Mouse (Mus musculus) spleen, embryonic (tissue): Measurements from ENCODE around the gene Ttc21a.

Source experiments
- CTCF ChIA-PET: fragments of 350-600 bp; sonication (Branson Sonifier 250); formaldehyde crosslinking; loops from one replicate; lab custom pipeline; 2022; lab: Charles Lee

The Ttc21a gene

DNA sequence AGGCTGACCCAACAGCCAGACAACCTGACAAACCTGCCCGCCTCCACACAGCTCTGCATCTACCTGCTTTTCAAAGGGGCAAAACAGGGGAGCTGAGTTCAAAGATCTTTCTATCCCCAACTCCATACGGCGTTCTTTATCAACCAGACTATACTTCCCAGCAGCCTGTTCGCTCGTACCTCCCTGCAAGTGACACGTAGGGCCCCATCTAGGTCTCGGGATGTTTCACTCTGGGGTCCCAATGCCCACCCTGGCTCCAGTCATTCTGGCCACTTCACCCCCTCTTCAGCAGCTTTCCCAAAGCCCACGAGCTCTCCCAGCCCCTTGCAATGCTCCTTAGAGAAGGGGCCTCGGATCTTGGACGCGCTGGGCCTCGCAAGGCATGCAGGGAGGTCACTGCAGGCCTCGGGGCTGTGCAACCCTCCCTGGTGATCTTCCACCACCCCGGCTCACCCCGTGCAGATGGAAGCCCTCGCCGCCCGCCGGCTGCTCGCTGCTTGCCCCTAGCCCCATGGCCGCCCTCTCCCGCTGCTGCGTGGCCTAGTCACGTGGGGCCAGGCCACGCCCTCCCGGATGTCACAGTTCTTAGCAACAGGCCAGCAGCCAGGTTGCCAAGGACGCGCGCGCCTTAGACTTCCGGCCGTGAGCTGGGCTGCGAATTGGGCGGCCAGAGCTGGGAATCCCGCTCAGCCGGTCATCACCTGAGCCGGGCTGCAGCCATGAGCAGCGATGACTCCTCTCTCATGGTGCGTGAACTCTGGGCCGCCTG lies at the start of gene Ttc21a, which contains the start of gene Gorasp1:
Ttc21a (plus strand) TSS at position 602 of the 769 bp plus-strand sequence.
Gorasp1 (minus strand) TSS at position 561 of the 769 bp plus-strand sequence.
- CTCF ChIA-PET: no interaction called here

DNA sequence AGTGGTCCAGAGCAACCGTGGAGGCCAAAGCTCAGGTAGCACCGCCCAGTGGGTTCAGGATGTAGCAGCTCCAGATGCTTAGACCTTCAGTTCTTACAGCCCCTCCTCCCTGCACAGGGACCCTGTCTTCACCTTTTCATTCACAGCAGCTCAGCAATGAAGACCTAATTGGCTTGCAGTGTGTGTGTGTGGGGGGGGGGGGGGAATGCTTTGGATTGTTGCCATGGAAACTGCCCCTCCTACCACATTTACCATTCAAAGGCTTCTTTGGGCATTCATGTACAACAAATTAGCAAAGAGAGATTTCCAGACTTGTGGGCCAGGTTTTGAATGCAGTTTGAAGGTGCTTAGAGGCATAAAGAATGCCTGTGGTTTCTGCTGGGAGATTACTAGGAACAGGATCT lies 48.6 kb upstream of the Ttc21a start:
- CTCF ChIA-PET: interaction anchor here (0.6 kb wide), 2 partner anchors 15 to 313 kb away, joined by 5 read pairs; no protein-coding TSS in a partner anchor

DNA sequence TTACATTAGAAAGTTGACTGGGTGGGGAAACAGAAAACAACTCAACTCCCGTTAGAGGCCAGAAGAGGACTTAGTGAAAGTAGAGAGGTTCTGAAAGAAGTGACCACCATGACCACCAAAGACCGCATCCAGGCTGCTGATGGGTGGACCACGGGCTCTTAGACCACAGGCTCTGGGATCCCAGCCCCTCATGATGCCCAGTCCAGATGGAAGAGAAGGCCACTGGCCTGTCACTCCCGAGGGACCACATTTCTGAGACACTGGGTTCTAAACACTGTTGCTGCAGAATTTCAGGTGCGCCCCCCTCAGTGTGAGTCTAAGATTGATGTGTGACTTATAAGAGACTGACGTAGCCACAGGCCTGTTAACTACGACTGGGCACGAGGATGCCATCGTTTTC lies 48.0 kb upstream of the Ttc21a start:
- CTCF ChIA-PET: interaction anchor here (0.6 kb wide), 1 partner anchor 14 kb away, joined by 5 read pairs; no protein-coding TSS in a partner anchor

DNA sequence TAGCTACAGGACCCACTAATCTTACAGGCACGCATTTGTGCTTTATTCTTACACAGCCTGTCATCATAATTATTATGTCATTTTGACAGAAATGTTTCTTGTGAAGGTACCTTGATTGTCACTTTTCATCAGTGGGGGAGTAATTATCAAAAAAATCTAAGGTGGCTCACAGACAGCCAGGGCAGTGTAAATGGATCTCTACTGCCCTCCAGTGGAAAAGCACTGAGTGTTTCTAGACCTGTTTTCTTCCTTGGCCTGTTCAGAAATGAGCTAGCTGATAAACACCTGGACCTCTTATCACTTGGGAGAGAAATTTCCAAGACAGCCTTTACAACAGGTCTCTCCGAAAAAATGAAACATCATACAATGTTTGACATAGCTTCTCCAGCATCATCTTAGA lies 46.7 kb upstream of the Ttc21a start:
- CTCF ChIA-PET: no interaction called here

DNA sequence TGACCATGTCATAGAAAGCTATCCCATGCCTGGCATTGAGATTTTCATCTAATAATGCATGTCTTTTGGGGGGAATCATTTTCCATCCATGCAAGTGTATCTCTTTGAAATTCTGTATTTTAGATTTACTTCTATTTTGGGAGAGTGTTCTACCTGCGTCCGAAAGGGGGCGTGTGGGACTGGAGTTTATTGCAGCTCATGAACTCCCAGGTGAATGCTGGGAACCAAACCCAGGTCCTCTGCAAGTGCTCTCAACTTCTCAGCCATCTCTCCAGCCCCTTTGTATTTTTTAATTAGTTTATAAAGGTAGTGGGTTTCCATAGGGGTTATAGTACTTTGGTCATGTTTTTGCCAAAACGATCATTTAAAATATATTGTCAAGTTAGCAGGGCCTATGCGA lies 43.5 kb upstream of the Ttc21a start:
- CTCF ChIA-PET: no interaction called here

DNA sequence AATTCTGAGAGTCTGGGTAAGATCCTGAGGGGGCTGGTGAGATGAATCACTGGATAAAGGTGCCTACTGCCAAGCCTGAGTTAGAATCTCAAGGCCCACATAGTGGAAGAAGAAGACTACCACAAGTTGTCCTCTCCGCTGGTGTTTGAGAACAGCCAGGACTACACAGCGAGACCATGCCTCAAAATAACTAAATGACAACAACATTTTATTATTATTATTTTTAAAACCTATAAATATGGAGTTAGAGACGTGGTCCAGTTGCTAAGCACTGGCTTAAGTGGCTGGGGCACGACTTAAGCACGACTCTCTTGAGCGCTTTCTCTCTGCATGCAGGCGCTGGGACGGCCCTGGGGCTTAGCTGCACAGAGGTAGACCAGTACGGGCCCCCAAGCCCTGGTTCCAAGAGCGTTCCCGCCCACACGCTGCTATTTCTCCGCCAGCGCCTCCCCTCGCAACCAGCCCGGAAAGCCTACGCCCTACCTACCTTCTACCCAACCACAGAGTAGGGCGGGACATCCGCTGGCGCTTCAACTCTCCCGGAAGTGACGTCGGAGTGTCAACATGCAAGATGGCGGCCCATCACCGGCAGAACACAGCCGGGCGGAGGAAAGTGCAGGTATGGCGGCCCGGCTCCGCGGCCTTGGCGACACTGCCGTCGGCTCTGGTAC lies 42.9 kb upstream of the Ttc21a start, which contains the start of gene Wdr48:
Wdr48 (plus strand) TSS at position 540 of the 671 bp plus-strand sequence.
- CTCF ChIA-PET: no interaction called here

DNA sequence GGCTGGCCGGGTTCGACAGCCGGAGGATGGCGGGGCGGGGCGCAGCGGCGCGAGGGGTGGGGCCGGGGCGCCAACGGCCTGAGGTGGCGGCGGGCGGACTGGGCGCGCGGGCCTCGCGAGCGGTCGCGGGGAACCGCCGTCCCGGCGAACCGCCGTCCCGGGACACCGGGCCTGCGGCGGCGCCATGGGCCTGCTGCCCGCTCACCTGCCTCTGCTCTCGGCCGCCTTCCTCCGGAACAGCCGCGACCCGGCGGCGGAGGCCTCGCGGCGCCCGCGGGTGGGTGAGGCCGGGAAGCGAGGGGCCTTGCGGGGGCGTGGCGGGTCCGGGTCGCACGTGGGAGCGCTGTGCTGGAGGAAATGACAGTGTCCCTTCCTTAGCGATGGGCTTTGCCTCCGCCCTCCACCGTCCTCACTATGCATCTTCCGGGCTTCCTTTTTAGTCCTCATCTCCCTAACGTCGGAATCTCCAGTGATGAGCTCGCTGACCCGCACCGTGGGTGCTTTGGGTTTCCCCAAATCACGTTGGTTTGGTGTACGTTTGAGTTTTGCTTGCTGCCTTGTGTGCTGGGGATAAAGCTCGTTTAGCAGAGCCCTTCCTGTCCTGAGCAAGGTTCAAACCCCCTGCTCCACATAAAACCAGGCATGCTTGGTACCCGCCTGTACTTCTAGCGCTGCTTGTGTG lies 42.2 kb upstream of the Ttc21a start:
- CTCF ChIA-PET: no interaction called here

DNA sequence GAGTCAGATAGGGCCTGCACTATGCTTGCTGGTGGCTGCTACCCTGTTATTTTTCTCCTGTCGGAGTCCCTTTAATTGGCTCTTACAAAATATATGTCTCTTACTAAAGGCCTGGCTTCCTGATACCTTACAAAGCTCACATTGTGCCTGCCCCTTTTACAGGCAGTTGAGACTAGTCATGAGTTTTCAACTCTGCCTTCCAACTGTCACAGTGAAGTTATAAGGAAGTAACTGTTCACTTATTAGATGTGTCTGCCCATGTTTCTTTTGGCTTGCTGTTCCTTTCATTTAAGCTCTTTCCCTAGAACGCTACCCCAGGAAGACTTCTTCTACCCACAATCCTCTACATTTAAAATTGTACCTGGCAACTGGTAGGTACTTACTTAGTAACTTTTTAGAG lies 38.0 kb upstream of the Ttc21a start:
- CTCF ChIA-PET: interaction anchor here (0.6 kb wide), 1 partner anchor 1216 kb away, joined by 3 read pairs; no protein-coding TSS in a partner anchor

DNA sequence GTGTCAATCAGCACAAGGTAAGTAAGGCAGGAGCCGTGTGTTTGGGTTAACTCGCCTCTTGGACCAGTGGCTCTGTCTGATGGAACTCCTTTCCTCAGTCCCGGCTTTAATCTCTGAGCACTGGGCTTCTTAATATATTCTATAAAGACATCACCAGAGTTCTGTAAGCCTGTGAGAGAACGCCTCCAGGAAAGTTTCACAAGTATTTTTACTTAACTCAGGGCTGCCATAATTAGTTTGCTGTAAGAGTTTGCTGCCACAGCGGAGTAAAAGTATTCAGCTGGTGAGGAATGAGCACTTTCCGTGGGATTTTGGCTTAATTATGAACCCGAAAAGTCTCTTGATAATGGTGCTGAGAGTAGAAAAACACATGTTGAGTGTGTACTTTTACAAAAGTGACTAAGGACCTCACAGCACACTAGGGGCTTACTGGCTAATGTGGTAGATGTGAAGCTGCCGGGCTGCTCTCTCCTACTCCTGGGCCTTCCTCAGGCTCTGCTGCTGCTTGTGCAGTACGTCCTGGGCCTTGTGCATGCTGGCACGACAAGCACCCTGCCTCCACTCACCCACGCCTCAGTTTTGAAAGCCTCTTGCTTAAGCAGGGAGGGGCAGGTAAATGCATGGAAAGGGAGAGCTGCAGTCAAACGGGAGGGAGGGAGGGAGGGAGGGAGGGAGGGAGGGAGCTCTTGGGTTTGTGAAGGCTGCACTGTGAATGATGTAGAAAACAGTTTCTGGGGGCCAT lies 34.8 kb upstream of the Ttc21a start:
- CTCF ChIA-PET: no interaction called here

DNA sequence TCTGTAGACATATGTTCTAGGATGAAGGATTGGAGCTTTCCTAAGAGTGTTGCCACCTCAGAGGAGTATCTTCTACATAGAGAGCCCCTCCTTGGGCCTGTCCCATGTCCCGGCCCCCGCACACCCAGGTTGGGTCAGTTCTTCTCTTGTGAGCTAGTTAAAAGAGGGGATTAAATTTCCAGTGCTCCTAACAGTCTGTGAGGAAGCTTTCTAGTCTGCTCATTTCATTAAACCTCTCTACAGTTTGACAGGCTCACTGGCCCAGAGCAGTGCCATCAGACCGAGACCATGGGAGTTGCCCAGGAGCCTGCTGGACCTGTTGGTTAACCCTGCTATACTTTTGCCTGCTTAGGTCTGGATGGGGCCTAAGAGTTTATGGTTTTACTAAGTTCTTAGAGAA lies 28.7 kb upstream of the Ttc21a start:
- CTCF ChIA-PET: interaction anchor here (1.0 kb wide), 1 partner anchor 13 kb away, joined by 3 read pairs; no protein-coding TSS in a partner anchor

DNA sequence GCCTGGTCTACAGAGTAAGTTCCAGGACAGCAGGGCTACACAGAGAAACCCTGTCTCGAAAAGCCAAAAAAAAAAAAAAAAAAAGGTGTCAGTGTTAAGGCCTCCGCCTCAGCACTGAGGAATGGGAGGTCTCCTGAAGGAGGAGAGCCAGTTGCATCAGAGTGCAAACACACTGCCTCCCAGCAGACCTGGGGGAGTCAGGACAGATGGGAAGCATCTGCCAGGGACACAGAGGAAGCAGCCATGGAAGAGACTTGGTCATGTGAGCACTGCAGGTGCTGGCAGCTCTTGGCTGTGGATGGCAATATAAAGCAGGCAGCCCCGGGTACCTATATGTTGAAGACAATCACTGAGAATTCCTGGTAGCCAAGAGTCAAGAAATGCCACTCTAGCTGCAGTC lies 27.5 kb upstream of the Ttc21a start:
- CTCF ChIA-PET: no interaction called here

DNA sequence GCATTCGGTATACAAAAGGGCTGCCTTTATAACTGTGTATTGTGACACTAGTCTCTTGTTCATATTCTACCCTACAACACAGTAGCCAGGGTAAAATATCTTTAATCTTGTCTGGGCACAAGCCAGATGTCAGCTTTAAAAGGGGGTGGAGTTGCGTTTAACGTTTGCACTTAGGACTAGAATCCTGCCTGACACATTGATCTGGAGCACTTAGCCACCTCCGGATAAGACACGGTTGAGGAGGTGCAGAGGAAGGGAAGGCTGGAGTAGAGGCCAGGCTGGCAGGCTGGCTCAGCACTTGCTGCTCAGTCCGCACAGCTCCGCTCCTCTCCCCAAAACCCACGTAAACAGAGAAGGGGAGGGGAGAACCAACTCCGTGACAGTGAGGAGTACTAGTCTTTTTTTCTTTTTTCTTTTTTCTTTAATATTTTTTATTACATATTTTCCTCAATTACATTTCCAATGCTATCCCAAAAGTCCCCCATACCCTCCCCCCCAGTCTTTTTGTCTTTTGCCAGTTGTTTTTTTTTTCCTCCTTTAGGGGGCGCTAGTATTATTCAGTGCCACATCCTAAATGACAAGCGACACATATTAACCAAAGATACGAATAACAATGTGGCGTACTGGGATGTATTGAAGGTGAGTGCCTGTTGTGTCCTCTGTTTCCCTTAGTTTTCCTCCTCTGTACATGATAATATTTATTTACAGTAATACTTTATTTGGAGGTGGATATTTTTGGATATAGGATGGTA lies 24.1 kb upstream of the Ttc21a start:
- CTCF ChIA-PET: interaction anchor here (0.7 kb wide), 1 partner anchor 1440 kb away, joined by 14 read pairs; no protein-coding TSS in a partner anchor

DNA sequence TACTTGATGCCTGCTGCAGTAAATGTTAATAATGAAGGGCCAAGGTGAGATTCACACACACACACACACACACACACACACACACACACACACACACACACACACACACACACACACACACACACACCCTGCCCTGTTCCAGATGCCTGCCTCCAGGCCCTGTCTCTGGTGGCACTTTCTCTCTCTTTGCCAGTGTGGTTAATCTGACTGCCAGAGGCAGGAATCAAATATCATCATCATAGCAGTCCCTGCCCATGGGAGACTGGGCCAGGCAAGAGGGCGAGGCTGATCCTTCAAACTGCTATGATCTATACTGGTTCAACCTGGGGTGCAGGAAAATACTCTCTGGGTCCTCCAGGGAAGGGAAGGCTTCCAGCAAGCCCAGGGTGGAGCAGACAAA lies 17.5 kb upstream of the Ttc21a start:
- CTCF ChIA-PET: no interaction called here

DNA sequence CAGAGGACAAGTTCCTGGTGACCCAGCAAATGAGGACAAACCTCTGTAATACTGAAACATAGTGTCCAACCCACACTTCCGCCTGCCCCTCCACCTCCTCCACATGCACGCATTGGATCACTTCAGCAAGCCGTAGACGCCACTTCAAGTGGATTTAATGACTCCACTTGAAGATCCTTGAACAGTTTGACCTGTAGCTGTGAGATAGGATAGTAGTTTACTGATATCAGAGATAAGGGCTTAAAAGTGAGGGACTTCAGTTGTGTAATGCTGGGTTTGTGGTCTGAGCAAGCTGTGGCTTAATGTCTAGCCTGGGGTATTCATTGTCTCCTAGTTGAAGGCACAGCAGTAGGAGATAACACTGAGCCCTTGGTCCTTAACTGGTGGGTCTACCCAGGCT lies 13.9 kb upstream of the Ttc21a start:
- CTCF ChIA-PET: no interaction called here

DNA sequence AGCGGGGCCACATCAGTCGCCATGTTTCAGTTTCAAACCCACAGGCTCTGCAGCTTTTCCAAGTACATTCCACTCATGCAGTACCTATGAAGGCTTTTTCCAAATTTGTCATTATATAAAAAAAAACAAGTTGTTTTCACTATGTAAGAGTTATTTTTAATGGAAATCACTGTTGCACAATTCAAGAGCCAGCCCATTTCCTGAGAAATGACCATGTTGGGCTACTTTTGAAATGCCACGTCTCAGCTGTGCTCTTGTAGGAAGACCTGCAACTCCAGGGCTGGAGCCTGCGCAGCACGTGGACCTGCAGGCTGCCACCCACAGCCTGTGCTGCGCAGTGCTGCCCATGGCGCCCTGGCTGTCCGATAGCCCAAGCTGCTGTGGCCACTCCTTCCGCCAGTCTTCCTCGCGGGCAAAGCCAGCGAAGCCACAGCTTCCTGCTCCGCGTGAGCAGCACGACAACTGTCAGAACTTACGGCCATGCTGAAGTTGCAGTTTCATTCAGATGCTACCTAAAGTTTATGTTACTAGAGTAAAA lies 12.2 kb upstream of the Ttc21a start:
- CTCF ChIA-PET: interaction anchor here (0.7 kb wide), 1 partner anchor 10 kb away, joined by 7 read pairs; no protein-coding TSS in a partner anchor

DNA sequence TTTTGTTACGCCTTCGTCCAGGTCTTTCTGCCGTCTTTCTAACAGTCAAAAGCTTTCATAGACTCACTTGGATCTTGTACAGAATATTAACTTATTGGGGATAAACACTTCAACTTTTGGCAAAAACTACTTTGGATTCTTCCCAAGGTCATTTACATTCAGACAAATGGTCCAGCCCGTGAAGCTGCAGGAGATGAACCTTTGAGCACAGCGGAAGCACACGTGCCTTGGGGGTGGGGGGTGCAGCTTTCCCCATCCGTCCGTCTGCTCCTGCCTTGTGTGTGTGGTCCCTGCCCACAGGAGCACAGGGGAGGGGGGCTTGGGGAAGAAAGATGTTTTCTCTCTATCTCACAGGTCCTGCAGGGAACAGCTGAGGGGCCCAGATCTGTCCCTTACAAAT lies 11.7 kb upstream of the Ttc21a start:
- CTCF ChIA-PET: interaction anchor here (0.7 kb wide), 1 partner anchor 10 kb away, joined by 7 read pairs; no protein-coding TSS in a partner anchor

DNA sequence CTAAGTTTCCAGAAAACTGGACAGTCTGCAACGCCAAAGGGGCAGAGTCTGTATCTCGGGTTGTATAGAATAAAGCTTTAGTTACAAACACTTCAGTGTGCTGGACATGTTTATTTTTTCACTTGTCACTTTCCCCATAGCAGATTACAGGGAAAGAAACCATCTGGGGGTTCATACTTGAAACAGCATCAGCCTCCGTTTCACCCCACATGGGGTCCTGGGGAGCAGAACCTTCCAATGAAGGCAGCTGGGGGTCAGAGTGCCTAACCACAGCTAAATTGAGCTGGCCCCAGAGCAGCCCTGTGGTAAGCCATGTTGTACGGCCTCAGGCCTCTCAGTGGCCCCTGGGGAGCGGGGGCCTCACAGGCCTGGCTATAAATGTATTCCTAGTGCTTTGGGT lies 10.9 kb upstream of the Ttc21a start:
- CTCF ChIA-PET: no interaction called here

DNA sequence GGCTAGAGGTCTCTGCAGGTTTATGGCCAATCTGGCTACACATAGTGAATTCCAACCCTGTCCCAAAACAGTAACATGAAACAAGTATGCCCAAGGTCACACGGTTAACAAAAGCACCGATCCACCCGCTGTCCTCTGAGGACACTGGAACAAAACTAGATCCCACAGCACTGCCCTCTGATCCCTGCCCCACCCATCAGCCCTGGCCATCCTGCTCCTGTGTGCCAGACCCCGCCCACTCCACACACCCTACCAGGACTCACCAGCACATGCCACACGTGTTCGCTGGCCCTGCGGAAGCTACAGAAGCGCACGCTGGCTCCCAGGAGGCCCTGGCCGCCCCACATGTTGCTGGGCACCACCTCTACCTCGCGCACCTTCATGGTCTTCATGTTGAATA lies 5.0 kb upstream of the Ttc21a start:
- CTCF ChIA-PET: no interaction called here

DNA sequence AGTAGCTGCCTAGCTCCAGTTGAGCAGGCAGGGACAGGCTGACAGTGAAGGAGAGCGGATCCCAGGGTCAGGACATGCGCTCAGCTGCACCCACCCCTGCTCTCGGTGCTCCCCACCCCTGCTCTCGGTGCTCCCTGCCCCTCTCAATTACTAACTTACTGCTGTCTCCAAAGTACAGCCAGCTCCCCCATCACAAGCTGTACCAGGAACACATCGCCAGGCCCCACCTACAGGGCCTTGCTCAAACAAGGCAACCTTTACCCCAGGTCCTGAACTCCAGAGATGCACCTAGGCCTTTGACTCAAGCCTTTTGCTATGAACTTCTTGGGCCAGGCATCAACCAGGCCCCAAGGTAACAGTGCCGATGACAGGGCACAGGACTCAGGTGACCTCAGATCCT lies 3.7 kb upstream of the Ttc21a start:
- CTCF ChIA-PET: interaction anchor here (0.5 to 0.7 kb wide), 2 partner anchors 78 to 105 kb away, joined by 4 to 7 read pairs; no protein-coding TSS in a partner anchor

DNA sequence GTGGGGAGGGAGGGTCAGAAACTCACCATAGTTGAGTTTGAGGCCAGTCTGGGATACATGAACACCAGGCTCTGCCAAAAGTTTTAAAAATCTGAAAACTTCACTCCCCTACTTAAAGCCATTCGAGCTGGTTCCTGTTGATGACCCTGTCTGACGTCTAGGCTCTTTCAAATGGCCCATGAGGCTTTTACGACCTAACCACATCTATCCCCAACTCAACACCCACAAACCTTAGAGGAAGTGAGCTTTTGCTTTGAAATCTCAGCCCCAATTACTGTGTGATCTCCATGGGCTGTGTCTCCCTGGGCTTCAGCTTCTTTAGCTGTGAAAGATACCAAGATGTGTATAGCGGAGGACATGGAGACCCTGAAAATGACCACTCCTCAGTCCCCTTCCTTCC lies 1.1 kb downstream of the Ttc21a start:
- CTCF ChIA-PET: no interaction called here
